Mouse (Mus musculus): ENCODE measurements around the gene Mycbpap. TPM values are rescaled to one million over a fixed set of nuclear protein-coding genes. Genes with fewer than 3 reads are reported as not detected.
A peak's percentile ranks its signal among the peaks of the same experiment; 100 is the strongest.

The Mycbpap gene
- total RNA-seq (2021): 1 to 10 TPM; 2.1 to 3.7 TPM
- long read RNA-seq, partial matches to known transcripts: 0 of 5 reads
- long read RNA-seq, other reads (novel, unspliced or antisense): 2 of 5 reads

GRCm38 (mm10) chr11:94521219-94521843 is at the start of gene Mycbpap:
Gene Mycbpap (minus strand): TSS chr11:94521742.
- peak; percentile 28 to 51 for DNase-seq (ENCODE audit: low spot score in 2 of 2)

- no peak for DNase-seq (ENCODE audit: low spot score in 2 of 2)
These were observed 49.1 kb upstream of the Mycbpap start for GRCm38 (mm10) chr11:94570612-94571011.

- no peak for DNase-seq (ENCODE audit: low spot score in 2 of 2)
These were observed 45.8 kb upstream of the Mycbpap start for GRCm38 (mm10) chr11:94567326-94567725.

GRCm38 (mm10) chr11:94566534-94566933 is 45.0 kb upstream of the Mycbpap start:
- DNase-seq (ENCODE audit: low spot score in 2 of 2): no peak

GRCm38 (mm10) chr11:94565151-94565479 is 43.6 kb upstream of the Mycbpap start:
- no peak for DNase-seq (ENCODE audit: low spot score in 2 of 2)

GRCm38 (mm10) chr11:94564437-94565150 is 43.1 kb upstream of the Mycbpap start, which contains the start of gene Chad:
Gene Chad (plus strand): TSS chr11:94565047.
- DNase-seq (ENCODE audit: low spot score in 2 of 2): no peak

- no peak for DNase-seq (ENCODE audit: low spot score in 2 of 2)
These were observed 42.3 kb upstream of the Mycbpap start for GRCm38 (mm10) chr11:94563821-94564220.

- DNase-seq (ENCODE audit: low spot score in 2 of 2): no peak
These were observed 41.8 kb upstream of the Mycbpap start for GRCm38 (mm10) chr11:94563383-94563782.

- DNase-seq (ENCODE audit: low spot score in 2 of 2): no peak
These were observed 36.7 kb upstream of the Mycbpap start for GRCm38 (mm10) chr11:94558226-94558625.

GRCm38 (mm10) chr11:94550442-94550744 is 28.9 kb upstream of the Mycbpap start:
- no peak for DNase-seq (ENCODE audit: low spot score in 2 of 2)

- peak; percentile 52 to 71 for DNase-seq (ENCODE audit: low spot score in 2 of 2)
These were observed 28.3 kb upstream of the Mycbpap start for GRCm38 (mm10) chr11:94549691-94550441.

GRCm38 (mm10) chr11:94548888-94549690 is 27.5 kb upstream of the Mycbpap start, which contains the start of gene Rsad1:
Gene Rsad1 (minus strand): TSS chr11:94549255.
- DNase-seq (ENCODE audit: low spot score in 2 of 2): peak; percentile 91 to 98

GRCm38 (mm10) chr11:94548041-94548784 is 26.7 kb upstream of the Mycbpap start:
- DNase-seq (ENCODE audit: low spot score in 2 of 2): peak in 1 of 2 experiments; percentile 48

- DNase-seq (ENCODE audit: low spot score in 2 of 2): no peak
These were observed 25.7 kb upstream of the Mycbpap start for GRCm38 (mm10) chr11:94547271-94547670.

- DNase-seq (ENCODE audit: low spot score in 2 of 2): no peak
These were observed 24.8 kb upstream of the Mycbpap start for GRCm38 (mm10) chr11:94546381-94546780.

- DNase-seq (ENCODE audit: low spot score in 2 of 2): peak in 1 of 2 experiments; percentile 14
These were observed 22.9 kb upstream of the Mycbpap start for GRCm38 (mm10) chr11:94544422-94544821.

GRCm38 (mm10) chr11:94543932-94544331 is 22.4 kb upstream of the Mycbpap start:
- peak; percentile 67 to 94 for DNase-seq (ENCODE audit: low spot score in 2 of 2)

- DNase-seq (ENCODE audit: low spot score in 2 of 2): no peak
These were observed 21.8 kb upstream of the Mycbpap start for GRCm38 (mm10) chr11:94543344-94543743.

- DNase-seq (ENCODE audit: low spot score in 2 of 2): no peak
These were observed 20.9 kb upstream of the Mycbpap start for GRCm38 (mm10) chr11:94542400-94542799.

- DNase-seq (ENCODE audit: low spot score in 2 of 2): no peak
These were observed 18.2 kb upstream of the Mycbpap start for GRCm38 (mm10) chr11:94539761-94540160.

Data from layer of hippocampus, adult 18-20 months (tissue).